Mouse (Mus musculus) spleen, postnatal 36 days (tissue): ENCODE data around the gene Slc34a1.

Source experiments
- DNase-seq, 2 experiments: peaks; one replicate each; pipeline ENCODE4 v3.0.0; 2022; ENCODE audit warnings: low spot score in 2 of 2, mixed read lengths in 1 of 2

Slc34a1 gene

DNA sequence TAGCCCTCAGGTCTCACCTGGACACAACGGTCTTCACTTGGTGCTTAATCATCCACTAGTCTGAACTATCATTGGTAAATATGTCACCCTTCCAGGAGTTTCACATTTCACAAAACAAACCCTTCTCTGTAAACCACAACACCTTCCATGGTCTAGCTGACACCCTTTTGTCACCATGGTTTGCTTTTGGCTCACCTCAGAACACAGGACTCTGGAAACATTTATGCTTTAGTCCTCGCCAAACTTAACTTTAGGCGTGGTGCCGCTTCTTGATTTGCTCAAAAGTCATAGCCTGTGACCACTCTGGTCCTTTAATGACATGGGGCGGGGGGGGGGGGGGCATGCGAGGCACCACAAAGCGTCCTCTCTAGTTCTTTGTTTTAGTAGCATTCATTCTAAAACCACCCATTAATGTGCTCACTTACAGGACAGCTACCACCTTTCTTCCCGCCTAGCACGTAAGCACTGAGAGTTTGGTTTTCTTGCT, 45.9 kb downstream of the Slc34a1 start:
- DNase-seq, result no peak

DNA sequence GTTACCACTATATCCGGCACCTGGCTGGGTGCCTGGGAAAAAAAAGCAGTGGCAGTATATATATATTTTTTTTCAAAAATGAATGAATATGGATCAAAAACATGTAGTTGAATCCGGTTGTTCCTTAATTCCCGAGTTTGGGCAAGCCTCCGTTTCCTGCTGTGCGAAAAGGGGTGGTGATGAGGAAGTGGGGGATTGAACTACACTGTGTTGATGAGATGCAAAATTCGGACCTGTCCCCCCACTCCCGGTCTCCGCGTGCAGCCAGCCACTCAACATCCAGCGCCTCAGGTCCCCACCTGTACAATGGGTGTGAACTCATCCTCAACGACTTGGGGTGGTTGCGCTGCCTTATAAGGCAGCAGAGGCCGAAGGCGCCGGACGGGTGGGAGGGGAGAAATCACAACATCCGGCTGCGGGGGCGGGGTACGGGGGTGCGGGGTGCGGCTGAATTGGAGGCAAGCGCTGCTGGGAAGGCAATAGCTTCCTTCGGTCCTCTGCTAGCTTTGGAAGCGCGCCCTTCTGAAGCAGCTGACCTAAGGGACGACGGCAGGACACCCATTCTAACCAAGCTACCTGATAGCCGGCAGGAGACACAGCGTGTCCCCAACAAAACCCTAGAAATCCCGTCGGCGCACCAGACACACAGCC, 46.4 kb downstream of the Slc34a1 start:
- DNase-seq, result peak; percentile 92 to 94

DNA sequence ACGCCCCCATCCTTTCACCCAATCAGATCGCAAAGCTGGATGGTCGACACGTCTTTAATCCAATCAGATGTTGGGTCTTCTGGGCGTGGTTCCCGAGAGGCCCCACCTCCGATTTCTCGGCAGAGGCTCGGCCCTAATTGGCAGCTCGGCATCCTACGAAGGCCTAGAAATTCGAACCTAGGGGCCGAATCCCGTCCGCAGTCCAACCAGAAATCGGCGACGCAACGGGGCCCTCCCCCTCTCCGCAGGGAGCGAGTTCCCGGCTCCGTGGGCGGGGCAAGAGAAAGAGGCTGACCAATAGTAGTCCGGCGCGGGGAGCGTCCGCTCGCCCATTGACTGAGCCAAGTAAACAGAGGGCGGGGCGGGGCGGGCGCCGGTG, 46.9 kb downstream of the Slc34a1 start, which contains the start of gene Grk6:
Gene Grk6 (plus strand): TSS at position 136 of the 379 bp plus-strand sequence.
- peak; percentile 100 for DNase-seq

DNA sequence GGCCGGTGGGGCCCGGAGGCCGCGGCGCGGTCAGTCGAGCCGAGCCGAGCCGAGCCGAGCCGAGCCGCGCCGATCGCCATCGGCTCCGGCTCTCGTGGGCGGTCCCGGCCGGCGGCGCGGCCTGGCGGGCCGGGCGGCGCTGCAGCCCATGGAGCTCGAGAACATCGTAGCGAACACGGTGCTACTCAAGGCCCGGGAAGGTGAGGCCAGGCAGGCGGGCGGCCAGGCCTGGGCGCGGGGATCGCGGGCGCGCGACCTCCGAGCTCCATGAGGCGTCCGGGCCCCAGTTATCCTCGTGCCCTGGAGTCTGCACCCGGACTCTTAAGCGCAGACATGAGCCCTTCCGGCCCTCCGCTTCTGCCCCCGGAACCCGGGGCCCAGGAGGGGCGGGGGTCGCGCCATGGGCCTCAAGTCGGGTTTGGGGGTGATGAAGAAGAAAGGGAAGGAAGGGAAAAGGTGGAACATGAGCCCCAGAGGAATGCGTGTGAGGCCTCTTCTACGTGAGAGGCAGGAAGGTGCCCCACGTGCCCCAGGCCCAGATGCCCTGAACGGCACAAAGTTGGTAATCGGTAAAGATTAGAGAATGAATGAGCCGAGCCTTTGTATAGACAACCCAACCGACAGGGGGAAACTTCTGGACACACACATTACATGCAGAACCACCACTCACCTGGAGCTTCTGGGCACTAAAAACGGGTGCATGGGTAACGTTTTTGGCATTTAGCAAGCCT, 47.5 kb downstream of the Slc34a1 start:
- DNase-seq, result peak in 1 of 2 experiments; percentile 50

- peak; percentile 47 to 59 for DNase-seq
Measured at GRCm38 (mm10) chr13:55446483-55447105, 48.6 kb downstream of the Slc34a1 start.

DNA sequence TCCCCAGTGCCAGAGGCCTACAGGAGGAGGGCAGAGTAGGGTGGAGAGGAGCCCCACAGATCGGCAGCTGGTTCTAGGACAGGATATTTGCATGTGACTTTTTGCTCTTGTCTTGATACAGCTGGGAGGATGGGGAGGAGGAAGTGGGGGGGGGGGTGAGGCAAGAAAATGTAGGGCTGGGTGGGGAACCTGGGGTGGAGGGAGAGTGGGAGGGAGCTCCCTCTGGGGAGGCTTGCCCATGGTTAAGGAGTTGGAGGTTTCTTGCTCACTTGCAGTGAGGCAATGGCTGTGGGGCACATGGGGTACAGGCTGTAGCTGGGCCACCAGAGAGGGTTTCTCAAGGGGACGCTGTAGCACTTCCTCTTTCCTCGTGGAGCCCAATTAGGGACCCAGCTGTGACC, 49.6 kb downstream of the Slc34a1 start:
- DNase-seq, result peak; percentile 85 to 86

- DNase-seq, result no peak
Measured at GRCm38 (mm10) chr13:55448131-55448530, 50.1 kb downstream of the Slc34a1 start.

- DNase-seq, result peak in 1 of 2 experiments; percentile 52
Measured at GRCm38 (mm10) chr13:55449205-55449604, 51.2 kb downstream of the Slc34a1 start.

GRCm38 (mm10) chr13:55449679-55450441, 51.9 kb downstream of the Slc34a1 start:
- DNase-seq, result peak; percentile 89

GRCm38 (mm10) chr13:55450511-55450980, 52.6 kb downstream of the Slc34a1 start:
- no peak for DNase-seq

DNA sequence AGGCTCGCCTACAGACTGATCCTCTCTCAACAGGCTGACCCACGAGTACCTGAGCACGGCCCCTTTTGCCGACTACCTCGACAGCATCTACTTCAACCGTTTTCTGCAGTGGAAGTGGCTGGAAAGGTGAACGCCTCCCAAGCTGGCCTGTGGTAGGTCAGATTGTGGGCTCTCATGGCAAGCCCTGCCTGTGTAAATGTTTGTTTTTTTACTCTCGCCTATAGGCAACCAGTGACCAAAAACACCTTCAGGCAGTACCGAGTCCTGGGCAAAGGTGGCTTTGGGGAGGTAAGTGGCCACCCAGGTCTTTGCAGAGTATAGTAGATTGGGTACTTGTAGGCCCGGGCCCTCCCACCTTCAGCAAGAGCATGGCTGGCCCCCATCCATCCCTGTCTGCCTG, 53.3 kb downstream of the Slc34a1 start:
- no peak for DNase-seq

GRCm38 (mm10) chr13:55451785-55452549, 54.0 kb downstream of the Slc34a1 start:
- no peak for DNase-seq

- no peak for DNase-seq
Measured at GRCm38 (mm10) chr13:55462965-55463364, 65.0 kb downstream of the Slc34a1 start.

- DNase-seq, result peak; percentile 55
Measured at GRCm38 (mm10) chr13:55463399-55464026, 65.5 kb downstream of the Slc34a1 start.

DNA sequence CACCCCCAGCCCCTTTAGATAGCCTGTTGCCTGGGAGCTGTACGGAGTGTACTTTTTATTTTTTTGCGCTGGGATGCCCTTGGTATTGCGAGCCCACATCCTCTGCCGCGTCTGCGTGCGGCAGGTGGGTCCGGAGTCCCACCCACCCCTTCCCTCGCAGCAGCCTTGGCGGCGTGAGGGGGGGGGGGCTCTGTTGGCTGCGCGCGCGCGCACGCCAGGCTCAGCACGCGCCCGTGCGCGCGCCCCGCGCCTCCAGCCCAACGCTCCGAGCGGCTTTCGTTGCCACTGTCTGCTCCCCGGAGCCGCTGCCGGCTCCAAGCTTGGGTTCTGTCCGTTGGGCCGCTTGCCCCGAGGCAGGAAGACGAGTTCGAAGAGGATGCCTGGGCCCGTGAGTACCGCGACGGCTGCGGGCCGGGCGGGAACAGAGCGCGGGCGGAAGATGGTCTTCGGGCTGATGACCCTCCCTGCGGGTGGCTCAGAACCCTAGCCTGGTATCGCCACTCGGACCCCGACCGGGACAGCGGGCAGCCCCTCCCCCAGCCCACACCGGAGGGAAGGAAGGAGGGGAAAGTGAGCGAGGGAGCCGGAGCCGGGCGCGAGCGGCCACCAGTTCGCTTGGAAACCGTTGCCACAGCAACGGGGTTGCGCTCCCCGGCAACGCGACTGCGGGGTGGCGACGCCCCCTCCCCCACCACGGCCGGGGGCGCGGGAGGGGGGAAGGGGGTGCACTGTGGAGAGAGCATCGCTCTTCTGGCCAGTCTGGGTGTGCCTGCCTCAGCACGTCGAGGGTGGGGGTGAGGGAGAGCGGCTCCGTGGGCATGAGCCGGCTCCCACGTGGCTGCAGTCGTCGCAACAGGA, 66.3 kb downstream of the Slc34a1 start, which contains the start of gene Prr7:
Gene Prr7 (plus strand): TSS at position 241 of the 858 bp plus-strand sequence.
- DNase-seq, result peak; percentile 50 to 58

- DNase-seq, result no peak
Measured at GRCm38 (mm10) chr13:55465184-55465583, 67.2 kb downstream of the Slc34a1 start.
